Comparison of ENCODE assay signal across 8 mouse cellular contexts in the genomic region with DNA sequence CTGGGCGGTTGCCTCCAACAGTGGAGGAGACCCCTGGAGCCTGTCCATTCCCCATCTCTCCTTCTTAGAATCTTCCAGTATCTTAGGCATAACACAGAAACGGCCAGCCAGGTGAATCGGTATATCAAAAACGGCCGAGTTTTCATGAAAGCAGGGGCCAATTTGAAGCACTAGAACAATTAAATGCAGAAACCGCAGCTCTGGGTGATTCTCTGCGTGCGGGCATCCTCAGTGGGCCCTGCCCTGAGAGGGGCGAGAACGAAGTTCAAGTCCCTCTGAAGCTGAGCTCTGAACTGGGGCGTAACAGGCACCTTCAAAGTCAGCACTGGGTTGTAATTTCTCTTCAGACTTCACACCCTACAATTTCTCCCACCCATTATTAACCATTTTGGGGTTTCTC. TPM values are rescaled to one million over a fixed set of nuclear protein-coding genes. Genes with fewer than 3 reads are reported as not detected.
A peak's percentile ranks its signal among the peaks of the same experiment; 100 is the strongest.
DNase-seq lines count a peak whose midpoint lies in the region; ATAC-seq lines count a peak whose summit lies in the region.

No protein-coding gene starts in this region.

- H3K4me2 ChIP-seq in liver, embryonic 11.5 days = peak overlapping the region; percentile 74
- peak overlapping the region; percentile 94 for H3K4me2 ChIP-seq in forebrain, embryonic 11.5 days (ENCODE audit: low read depth, low read length, severe bottlenecking)
- peak overlapping the region; percentile 59 for H3K4me2 ChIP-seq in neural tube, embryonic 14.5 days (ENCODE audit: low read depth, low read length)

- intact Hi-C loops in left cerebral cortex, postnatal 4 days (cut with DNase I) = no loop called here
- intact Hi-C loops in left cerebral cortex, postnatal 14 days (cut with DNase I) = no loop called here

- H3K4me3 ChIP-seq in liver, embryonic 11.5 days (ENCODE audit: low read depth, low read length) = peak overlapping the region; percentile 58
- H3K4me3 ChIP-seq in forebrain, embryonic 11.5 days (ENCODE audit: low read depth, low read length) = peak overlapping the region; percentile 48
- peak overlapping the region; percentile 72 for H3K4me3 ChIP-seq in limb, embryonic 10.5 days
- H3K4me3 ChIP-seq in neural tube, embryonic 14.5 days (ENCODE audit: low read depth, low read length) = peak overlapping the region; percentile 36; the same call in 1 of the 2 replicates

- 4% methylated on average over 11 of the region's 11 CpGs for WGBS in liver, embryonic 11.5 days
- WGBS in forebrain, embryonic 11.5 days = 3% methylated on average over 11 of the region's 11 CpGs
- 1% methylated on average over 11 of the region's 11 CpGs for WGBS in limb, embryonic 10.5 days
- 2% methylated on average over 11 of the region's 11 CpGs for WGBS in neural tube, embryonic 14.5 days

- DNase-seq in liver, embryonic 11.5 days (ENCODE audit: low spot score) = peak; percentile 36
- DNase-seq in liver = no peak
- no peak for DNase-seq in forebrain, embryonic 11.5 days (ENCODE audit: low spot score)
- peak; percentile 43 for DNase-seq in limb, embryonic 10.5 days (ENCODE audit: low spot score)
- DNase-seq in left cerebral cortex, postnatal 4 days = no peak
- DNase-seq in left cerebral cortex, postnatal 14 days (ENCODE audit: low spot score in 2 of 2) = no peak
- no peak for DNase-seq in cerebellum, adult 9-10 months

- no peak overlapping the region for H3K9ac ChIP-seq in liver, embryonic 11.5 days (ENCODE audit: low read depth, low read length)
- peak overlapping the region; percentile 59; the same call in 1 of the 2 replicates for H3K9ac ChIP-seq in forebrain, embryonic 11.5 days (ENCODE audit: low read length)
- H3K9ac ChIP-seq in neural tube, embryonic 14.5 days (replicated peaks; ENCODE audit: low read depth, low read length) = no peak overlapping the region

- H3K27ac ChIP-seq in liver, embryonic 11.5 days (ENCODE audit: low read depth, low read length) = no peak overlapping the region
- no peak overlapping the region for H3K27ac ChIP-seq in forebrain, embryonic 11.5 days (ENCODE audit: low read depth, low read length)
- no peak overlapping the region for H3K27ac ChIP-seq in limb, embryonic 10.5 days
- no peak overlapping the region for H3K27ac ChIP-seq in neural tube, embryonic 14.5 days (ENCODE audit: low read depth, low read length)

- H3K36me3 ChIP-seq in liver, embryonic 11.5 days (ENCODE audit: control insufficient read depth, insufficient read depth, low read length) = no peaks in the 10 kb centered on the region
- no peaks in the 10 kb centered on the region for H3K36me3 ChIP-seq in forebrain, embryonic 11.5 days (ENCODE audit: control insufficient read depth, insufficient read depth, low read length)
- H3K36me3 ChIP-seq in limb, embryonic 10.5 days = no peaks in the 10 kb centered on the region
- H3K36me3 ChIP-seq in neural tube, embryonic 14.5 days (ENCODE audit: control insufficient read depth, insufficient read depth, low read length) = no peaks in the 10 kb centered on the region

- ATAC-seq in liver, embryonic 11.5 days (replicated peaks; ENCODE audit: low FRiP score) = no peak
- no peak for ATAC-seq in forebrain, embryonic 11.5 days (replicated peaks; ENCODE audit: low FRiP score)
- 0 out of 2 replicates have a peak, but pooled peaks have one; percentile 5 for ATAC-seq in neural tube, embryonic 14.5 days (ENCODE audit: low read depth)

- no peaks in the 10 kb centered on the region for H3K9me3 ChIP-seq in liver, embryonic 11.5 days (ENCODE audit: control insufficient read depth, low read length)
- H3K9me3 ChIP-seq in forebrain, embryonic 11.5 days (ENCODE audit: control insufficient read depth, low read length) = no peaks in the 10 kb centered on the region
- H3K9me3 ChIP-seq in limb, embryonic 10.5 days (replicated peaks) = no peaks in the 10 kb centered on the region
- no peaks in the 10 kb centered on the region for H3K9me3 ChIP-seq in neural tube, embryonic 14.5 days (ENCODE audit: control insufficient read depth, low read length)

- no peaks in the 10 kb centered on the region for H3K4me1 ChIP-seq in liver, embryonic 11.5 days (replicated peaks; ENCODE audit: control insufficient read depth, insufficient read depth, low read length)
- peaks cover 21% of the 10 kb centered on the region for H3K4me1 ChIP-seq in forebrain, embryonic 11.5 days (replicated peaks; ENCODE audit: control insufficient read depth, insufficient read depth, low read length)
- peaks cover 25% of the 10 kb centered on the region for H3K4me1 ChIP-seq in limb, embryonic 10.5 days
- peaks cover 7% of the 10 kb centered on the region; the same call in 1 of the 2 replicates for H3K4me1 ChIP-seq in neural tube, embryonic 14.5 days (ENCODE audit: control insufficient read depth, insufficient read depth, low read length)

- H3K27me3 ChIP-seq in liver, embryonic 11.5 days (replicated peaks; ENCODE audit: control insufficient read depth, insufficient read depth, low read length) = peaks cover 71% of the 10 kb centered on the region
- H3K27me3 ChIP-seq in forebrain, embryonic 11.5 days (ENCODE audit: control insufficient read depth, insufficient read depth, low read length) = peaks cover 28% of the 10 kb centered on the region
- peaks cover 76% of the 10 kb centered on the region for H3K27me3 ChIP-seq in limb, embryonic 10.5 days (ENCODE audit: low read depth, poor library complexity, severe bottlenecking)
- H3K27me3 ChIP-seq in neural tube, embryonic 14.5 days (ENCODE audit: control insufficient read depth, insufficient read depth, low read length) = peaks cover 42% of the 10 kb centered on the region

RNA-seq across cellular contexts. Expression of a gene that starts 8.8 kb away (rescaled TPM):
- 0.05 and 0.06 TPM in 2 replicates for polyA plus RNA-seq in liver, embryonic 11.5 days (2014; fragmentation: Nextera tagmentation; extraction: Ambion mirVana)
- 21.5 and 24.0 TPM in 2 replicates for polyA plus RNA-seq in forebrain, embryonic 11.5 days (2014; fragmentation: Nextera tagmentation; extraction: Ambion mirVana)
- 5.3 and 5.8 TPM in 2 replicates for polyA plus RNA-seq in limb, embryonic 10.5 days (2016; fragmentation: Nextera tagmentation; extraction: Ambion mirVana)
- 3.7 and 4.7 TPM in 2 replicates for polyA plus RNA-seq in neural tube, embryonic 14.5 days (2014; fragmentation: Nextera tagmentation; extraction: Ambion mirVana)
- total RNA-seq in left cerebral cortex, postnatal 4 days (2021) = 1 to 10 TPM; 8.1 to 9.4 TPM
- 1 to 10 TPM; 2.2 to 3.1 TPM for total RNA-seq in left cerebral cortex, postnatal 14 days (2021)

Comparison
In these comparisons a context has a peak if more than half of its experiments do, and no peak if none do; other contexts are left out.
1. DNase-seq: peak in liver, embryonic 11.5 days (single experiment) and limb, embryonic 10.5 days (single experiment); none in liver (single experiment), forebrain, embryonic 11.5 days (single experiment), left cerebral cortex, postnatal 4 days (single experiment), left cerebral cortex, postnatal 14 days (0 of 2) and cerebellum, adult 9-10 months (single experiment).
2. Peak in every context shown above with its lines, with median percentiles within 50 percentile points of each other: H3K4me2 ChIP-seq and H3K4me3 ChIP-seq.